Mouse (Mus musculus): ENCODE data around the gene Lcmt1. TPM values are rescaled to one million over a fixed set of nuclear protein-coding genes. Genes with fewer than 3 reads are reported as not detected.

Lcmt1 gene
- total RNA-seq (2014; rRNA removed) (93.1 and 105 TPM in 2 replicates), polyA plus RNA-seq (2015; fragmentation: Nextera tagmentation; extraction: Ambion mirVana) (118 and 122 TPM in 2 replicates)

DNA sequence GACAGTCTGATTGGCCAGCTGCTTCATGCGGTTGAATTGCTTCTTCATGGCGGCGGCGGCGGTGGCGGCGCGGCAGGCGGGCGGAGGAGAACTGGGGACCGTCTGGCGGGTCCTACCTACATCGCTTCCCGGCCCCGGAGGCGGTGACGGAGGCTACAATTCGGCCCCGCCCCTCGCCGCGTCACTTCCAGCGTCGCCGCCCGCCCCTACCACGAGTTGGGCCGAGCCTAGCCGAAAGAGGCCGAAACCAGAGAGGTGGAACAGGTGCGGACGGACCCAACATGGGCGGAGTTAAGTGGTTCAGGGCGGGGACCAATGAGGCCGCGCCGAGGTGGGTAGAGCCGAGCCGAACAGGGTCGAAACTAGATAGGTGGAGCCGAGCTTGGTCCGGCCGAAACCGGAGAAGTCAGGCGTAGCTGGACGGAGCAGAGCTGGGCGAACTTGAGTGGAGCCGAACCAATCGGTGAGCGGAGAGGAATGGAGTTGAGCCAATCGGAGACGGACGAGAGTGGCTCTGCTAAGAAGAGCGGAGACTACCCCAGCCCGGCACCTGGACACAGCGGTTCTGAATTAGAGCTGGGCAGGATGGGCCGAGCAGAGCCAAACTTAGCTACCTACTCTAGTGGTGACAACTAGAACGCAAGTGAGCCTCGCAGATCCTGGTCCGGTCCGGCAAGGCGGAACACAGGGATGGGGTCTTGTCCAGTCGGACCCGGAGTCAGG lies at the start of gene Lcmt1, which contains the start of gene Arhgap17:
Lcmt1 (plus strand) TSS at position 26 of the 723 bp plus-strand sequence.
Arhgap17 (minus strand) TSS at position 157 of the 723 bp plus-strand sequence.
- H3K9ac ChIP-seq: peak within 1 kb of the TSS; percentile 68
- H3K4me2 ChIP-seq (ENCODE audit: low read depth): peak within 1 kb of the TSS; percentile 95
- H3K9me3 ChIP-seq (ENCODE audit: low read length): no peaks in the 10 kb centered on the region
- peak within 1 kb of the TSS; percentile 76 for H3K27ac ChIP-seq (ENCODE audit: low read depth, low read length)
- WGBS: under 1% methylated on average over 51 of the region's 64 CpGs
- ATAC-seq (peak; percentile 97), DNase-seq (peak; percentile 95)
- no peaks in the 10 kb centered on the region for H3K36me3 ChIP-seq (ENCODE audit: insufficient read depth)
- no peaks in the 10 kb centered on the region for H3K27me3 ChIP-seq (ENCODE audit: insufficient read depth, low read length)
- peaks cover 8% of the 10 kb centered on the region; the same call in 1 of the 2 replicates for H3K4me1 ChIP-seq (ENCODE audit: insufficient read depth)
- peak; percentile 29; the same call in 1 of the 2 replicates for TF ChIP-seq CTCF (IDR thresholded peaks at IDR 0.05; ENCODE audit: low read depth)
- peak within 1 kb of the TSS; percentile 87 for H3K4me3 ChIP-seq (ENCODE audit: low read depth, low read length)

DNA sequence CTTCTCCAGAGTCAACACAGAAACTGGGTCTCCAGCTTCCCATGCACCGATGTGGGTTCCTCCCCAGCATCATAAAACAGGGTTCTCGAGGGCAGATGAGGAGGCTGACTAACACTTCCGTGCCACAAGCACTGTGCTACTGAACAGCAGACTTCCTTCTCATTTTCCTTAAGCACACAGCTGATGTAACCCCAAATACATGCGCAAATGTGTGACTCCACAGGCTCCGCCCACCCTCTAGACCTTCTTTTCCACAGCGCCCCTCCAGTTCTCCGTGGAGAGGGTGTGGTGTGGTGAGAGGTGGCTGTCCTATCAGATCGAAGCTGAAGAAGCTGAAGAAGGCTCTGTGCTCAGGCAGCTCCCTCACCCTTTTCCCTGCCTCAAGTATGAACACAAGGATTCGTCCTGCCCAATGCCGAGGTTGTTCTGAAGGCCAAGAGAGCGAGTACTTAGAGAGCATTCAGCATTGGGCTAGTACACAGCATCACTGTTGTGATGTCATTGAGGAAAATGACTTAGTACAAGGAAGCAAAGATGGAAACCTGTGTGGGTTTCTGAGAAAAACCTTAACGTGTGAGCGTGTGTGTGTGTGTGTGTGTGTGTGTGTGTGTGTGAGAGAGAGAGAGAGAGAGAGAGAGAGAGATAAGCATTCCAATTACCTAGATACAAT lies 47.0 kb upstream of the Lcmt1 start:
- no peaks in the 10 kb centered on the region for H3K27me3 ChIP-seq (ENCODE audit: insufficient read depth, low read length)
- H3K4me2 ChIP-seq (ENCODE audit: low read depth): no peak overlapping the region
- H3K36me3 ChIP-seq (ENCODE audit: insufficient read depth): peaks cover 39% of the 10 kb centered on the region
- H3K4me3 ChIP-seq (ENCODE audit: low read depth, low read length): no peak overlapping the region
- H3K27ac ChIP-seq (ENCODE audit: low read depth, low read length): no peak overlapping the region
- ATAC-seq (no peak), DNase-seq (no peak)
- no peak for TF ChIP-seq CTCF (IDR thresholded peaks at IDR 0.05; ENCODE audit: low read depth)
- WGBS: 87% methylated on average over 13 of the region's 13 CpGs
- H3K9me3 ChIP-seq (ENCODE audit: low read length): no peaks in the 10 kb centered on the region
- H3K9ac ChIP-seq: no peak overlapping the region
- no peaks in the 10 kb centered on the region for H3K4me1 ChIP-seq (ENCODE audit: insufficient read depth)

DNA sequence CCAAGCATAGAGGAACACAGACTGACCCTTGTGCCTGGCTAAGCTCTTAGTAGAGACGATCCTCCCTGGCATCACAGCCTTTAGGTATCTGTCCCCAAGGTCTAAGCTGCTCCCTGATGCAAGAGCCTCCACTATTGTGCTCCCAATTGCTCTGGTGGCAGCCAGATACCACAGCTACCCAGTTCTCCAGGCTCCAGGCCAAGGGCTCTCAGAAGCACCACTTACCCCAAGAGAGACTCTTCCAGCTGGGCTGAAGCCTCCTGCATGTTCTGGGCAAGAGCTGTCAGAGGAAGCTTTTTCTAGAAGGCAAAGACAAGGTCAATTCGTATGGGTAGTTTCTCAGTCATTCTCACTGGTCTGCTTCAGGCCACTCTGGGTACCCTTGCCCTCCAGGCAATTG lies 46.2 kb upstream of the Lcmt1 start:
- no peak overlapping the region for H3K27ac ChIP-seq (ENCODE audit: low read depth, low read length)
- H3K4me2 ChIP-seq (ENCODE audit: low read depth): no peak overlapping the region
- H3K27me3 ChIP-seq (ENCODE audit: insufficient read depth, low read length): no peaks in the 10 kb centered on the region
- no peaks in the 10 kb centered on the region for H3K9me3 ChIP-seq (ENCODE audit: low read length)
- H3K36me3 ChIP-seq (ENCODE audit: insufficient read depth): peaks cover 34% of the 10 kb centered on the region
- TF ChIP-seq CTCF (IDR thresholded peaks at IDR 0.05; ENCODE audit: low read depth): no peak
- H3K4me1 ChIP-seq (ENCODE audit: insufficient read depth): no peaks in the 10 kb centered on the region
- DNase-seq (no peak), ATAC-seq (no peak)
- 90% methylated on average over 2 of the region's 2 CpGs for WGBS
- no peak overlapping the region for H3K4me3 ChIP-seq (ENCODE audit: low read depth, low read length)
- H3K9ac ChIP-seq: no peak overlapping the region

- DNase-seq (no peak), ATAC-seq (no peak)
- no peaks in the 10 kb centered on the region for H3K4me1 ChIP-seq (ENCODE audit: insufficient read depth)
- 92% methylated on average over 1 of the region's 1 CpGs for WGBS
- H3K27ac ChIP-seq (ENCODE audit: low read depth, low read length): no peak overlapping the region
- peaks cover 28% of the 10 kb centered on the region for H3K36me3 ChIP-seq (ENCODE audit: insufficient read depth)
- H3K4me3 ChIP-seq (ENCODE audit: low read depth, low read length): no peak overlapping the region
- H3K9me3 ChIP-seq (ENCODE audit: low read length): no peaks in the 10 kb centered on the region
- no peak overlapping the region for H3K9ac ChIP-seq
- no peak overlapping the region for H3K4me2 ChIP-seq (ENCODE audit: low read depth)
- no peaks in the 10 kb centered on the region for H3K27me3 ChIP-seq (ENCODE audit: insufficient read depth, low read length)
- TF ChIP-seq CTCF (IDR thresholded peaks at IDR 0.05; ENCODE audit: low read depth): no peak
Observed at GRCm38 (mm10) chr7:123324105-123324504, 45.5 kb upstream of the Lcmt1 start.

DNA sequence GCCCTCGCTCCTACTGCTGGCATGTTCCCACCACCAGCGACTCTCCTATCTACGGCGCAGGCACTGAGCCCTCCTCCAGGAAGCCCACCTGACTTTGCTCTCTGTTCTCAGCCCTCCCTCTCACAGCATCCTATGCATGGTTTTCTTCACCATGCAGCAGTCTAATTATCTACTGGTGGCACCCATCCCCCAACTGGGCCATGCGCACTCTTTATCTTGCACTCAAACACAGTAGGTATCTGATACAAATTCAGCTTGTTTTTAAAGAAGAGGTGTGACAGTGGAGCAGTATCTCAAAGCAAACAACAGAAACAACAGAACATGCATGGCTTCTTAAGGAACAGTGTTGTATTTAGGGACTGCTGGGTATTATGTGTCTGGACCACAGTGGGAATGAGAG lies 43.5 kb upstream of the Lcmt1 start:
- no peaks in the 10 kb centered on the region for H3K9me3 ChIP-seq (ENCODE audit: low read length)
- H3K27me3 ChIP-seq (ENCODE audit: insufficient read depth, low read length): no peaks in the 10 kb centered on the region
- no peaks in the 10 kb centered on the region for H3K4me1 ChIP-seq (ENCODE audit: insufficient read depth)
- no peak overlapping the region for H3K9ac ChIP-seq
- H3K27ac ChIP-seq (ENCODE audit: low read depth, low read length): no peak overlapping the region
- no peak for TF ChIP-seq CTCF (IDR thresholded peaks at IDR 0.05; ENCODE audit: low read depth)
- 93% methylated on average over 5 of the region's 5 CpGs for WGBS
- no peak overlapping the region for H3K4me2 ChIP-seq (ENCODE audit: low read depth)
- no peak for ATAC-seq
- peaks cover 18% of the 10 kb centered on the region for H3K36me3 ChIP-seq (ENCODE audit: insufficient read depth)
- no peak overlapping the region for H3K4me3 ChIP-seq (ENCODE audit: low read depth, low read length)
- no peak for DNase-seq

- no peak overlapping the region for H3K27ac ChIP-seq (ENCODE audit: low read depth, low read length)
- DNase-seq (no peak), ATAC-seq (no peak)
- WGBS: 83% methylated on average over 4 of the region's 4 CpGs
- no peak overlapping the region for H3K4me2 ChIP-seq (ENCODE audit: low read depth)
- TF ChIP-seq CTCF (IDR thresholded peaks at IDR 0.05; ENCODE audit: low read depth): no peak
- H3K36me3 ChIP-seq (ENCODE audit: insufficient read depth): peaks cover 11% of the 10 kb centered on the region
- H3K27me3 ChIP-seq (ENCODE audit: insufficient read depth, low read length): no peaks in the 10 kb centered on the region
- no peak overlapping the region for H3K9ac ChIP-seq
- H3K4me3 ChIP-seq (ENCODE audit: low read depth, low read length): no peak overlapping the region
- no peaks in the 10 kb centered on the region for H3K9me3 ChIP-seq (ENCODE audit: low read length)
- H3K4me1 ChIP-seq (ENCODE audit: insufficient read depth): no peaks in the 10 kb centered on the region
Observed at GRCm38 (mm10) chr7:123326901-123327300, 42.7 kb upstream of the Lcmt1 start.

GRCm38 (mm10) chr7:123327909-123328308 lies 41.7 kb upstream of the Lcmt1 start:
- no peaks in the 10 kb centered on the region for H3K9me3 ChIP-seq (ENCODE audit: low read length)
- H3K9ac ChIP-seq: no peak overlapping the region
- H3K4me1 ChIP-seq (ENCODE audit: insufficient read depth): no peaks in the 10 kb centered on the region
- ATAC-seq (no peak), DNase-seq (no peak)
- 61% methylated on average over 4 of the region's 4 CpGs for WGBS
- no peak overlapping the region for H3K4me2 ChIP-seq (ENCODE audit: low read depth)
- no peak overlapping the region for H3K4me3 ChIP-seq (ENCODE audit: low read depth, low read length)
- no peaks in the 10 kb centered on the region for H3K27me3 ChIP-seq (ENCODE audit: insufficient read depth, low read length)
- peaks cover 8% of the 10 kb centered on the region; the same call in 1 of the 2 replicates for H3K36me3 ChIP-seq (ENCODE audit: insufficient read depth)
- no peak overlapping the region for H3K27ac ChIP-seq (ENCODE audit: low read depth, low read length)
- TF ChIP-seq CTCF (IDR thresholded peaks at IDR 0.05; ENCODE audit: low read depth): no peak
